Mouse (Mus musculus) layer of hippocampus, adult 8-10 months (tissue): ENCODE results near the gene Ruvbl2. TPM values are rescaled to one million over a fixed set of nuclear protein-coding genes. Genes with fewer than 3 reads are reported as not detected.
"Not testable (repeated sequence)": the region's sequence is repeated elsewhere in the genome, so short reads cannot be mapped to it uniquely, and the experiment has no call there.

Source experiments
- DNase-seq, 2 experiments: peaks; one replicate each; pipeline ENCODE4 v3.0.0; 2022; ENCODE audit warnings: low spot score in 2 of 2
- microRNA-seq, 2 experiments: library from miRNA; unstranded; fragments of <30 nt; microRNA quantifications; one replicate each; pipeline ENCODE4 v1.2.0; 2022
- total RNA-seq, 4 experiments: library from RNA; stranded (reverse); gene quantifications; 2 replicates each; pipeline ENCODE4 v1.2.4; 2022

Gene Ruvbl2
- total RNA-seq, 4 experiments from 2014 or later: 31.7 to 38.7 (median 35.4) TPM

DNA sequence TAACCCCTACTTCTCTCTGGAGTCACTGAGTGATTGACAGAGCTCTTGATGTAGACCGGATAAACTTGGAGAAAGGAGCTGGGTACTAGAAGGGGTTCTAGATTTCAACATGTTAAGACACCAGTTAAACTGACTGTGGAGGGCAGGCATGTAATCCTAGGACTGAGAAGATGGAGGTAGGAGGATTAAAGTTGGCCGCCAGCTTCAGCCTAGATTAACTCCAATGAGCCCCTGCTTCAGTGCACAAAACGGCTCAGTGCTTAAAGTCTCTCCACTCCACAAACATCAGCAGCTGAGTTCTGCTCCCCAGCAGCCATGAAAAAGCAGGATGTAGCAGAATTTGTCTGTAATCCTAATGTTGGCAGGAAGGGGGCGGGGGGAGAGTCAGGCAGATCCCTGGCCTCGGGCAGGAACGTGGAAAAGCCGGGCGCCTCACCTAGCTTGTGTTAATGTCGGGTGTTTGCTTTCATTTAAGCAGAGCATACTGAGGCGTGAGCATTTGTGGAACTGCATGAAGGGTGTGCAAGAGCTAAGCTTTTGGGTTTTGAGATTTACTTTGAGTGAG, 36.3 kb downstream of the Ruvbl2 start:
- DNase-seq: no peak

DNA sequence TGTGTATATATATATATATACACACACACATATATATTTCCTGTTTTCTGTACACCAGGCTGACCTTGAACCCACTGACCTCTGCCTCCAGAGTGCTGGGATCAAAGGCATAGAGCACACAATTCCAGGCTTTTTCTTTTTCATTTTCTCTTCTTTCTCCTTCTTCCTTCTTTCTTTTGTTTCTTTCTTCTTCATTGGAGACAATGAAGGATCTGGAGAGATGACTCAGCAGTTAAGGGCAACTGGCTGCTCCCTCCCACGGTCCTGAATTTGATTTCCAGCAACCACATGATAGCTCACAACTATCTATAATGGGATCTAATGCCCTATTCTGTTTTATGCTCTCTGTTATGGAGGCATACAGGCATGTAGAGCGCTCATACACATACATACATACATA, 41.1 kb downstream of the Ruvbl2 start:
- no peak for DNase-seq

DNA sequence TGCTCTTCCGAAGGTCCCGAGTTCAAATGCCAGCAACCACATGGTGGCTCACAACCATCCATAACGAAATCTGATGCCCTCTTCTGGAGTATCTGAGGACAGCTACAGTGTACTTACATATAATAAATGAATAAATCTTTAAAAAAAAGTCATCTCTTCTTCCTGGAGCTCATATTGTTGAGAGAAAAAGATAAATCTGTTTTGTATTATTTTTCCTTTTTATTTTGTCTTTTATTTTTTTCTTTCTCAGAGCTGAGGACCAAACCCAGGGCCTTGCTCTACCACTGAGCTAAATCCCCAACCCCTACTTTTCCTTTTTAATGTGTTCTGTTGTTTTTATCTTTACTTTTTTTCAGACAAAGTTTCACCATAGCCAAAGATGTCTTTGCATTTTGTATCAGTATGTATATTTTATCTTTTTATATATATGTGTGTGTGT, 41.5 kb downstream of the Ruvbl2 start:
- DNase-seq: not testable (repeated sequence)

DNA sequence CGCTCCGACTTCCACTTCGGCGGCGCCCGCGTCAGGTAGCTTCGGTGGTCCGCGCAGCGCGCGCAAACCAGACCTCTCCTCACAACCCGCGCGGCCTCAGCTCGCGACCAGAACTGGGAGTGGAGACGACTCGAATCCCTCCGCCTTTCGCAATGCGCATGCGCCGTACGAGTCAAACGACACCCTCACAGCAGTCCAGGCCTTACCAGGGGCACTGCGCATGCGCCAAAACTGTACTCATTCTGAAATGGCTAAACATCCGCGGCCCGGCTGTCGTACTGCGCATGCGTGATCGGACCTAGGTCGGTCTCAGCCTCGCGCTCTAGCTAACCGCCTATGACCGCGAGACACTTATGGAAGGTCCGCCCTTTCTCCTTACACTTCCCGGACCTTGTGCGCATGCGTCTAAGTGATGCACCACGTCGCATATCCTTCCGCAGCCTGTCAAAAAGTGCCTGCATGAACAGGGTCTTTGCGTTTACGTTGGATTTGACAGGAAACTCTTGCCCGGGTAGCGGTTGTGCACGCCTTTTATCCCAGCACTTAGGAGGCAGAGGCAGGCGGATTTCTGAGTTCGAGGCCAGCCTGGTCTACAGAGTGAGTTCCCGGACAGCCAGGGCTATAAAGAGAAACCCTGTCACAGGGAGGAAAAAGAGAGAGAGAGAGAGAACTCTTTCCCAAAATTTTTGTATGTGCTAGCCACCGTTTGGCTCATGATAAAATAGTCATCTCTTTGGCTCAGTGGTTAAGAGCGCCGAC, 42.1 kb downstream of the Ruvbl2 start, which contains the start of gene Snrnp70:
Snrnp70 (minus strand) TSS at position 165 of the 759 bp plus-strand sequence.
- DNase-seq: peak; percentile 100

DNA sequence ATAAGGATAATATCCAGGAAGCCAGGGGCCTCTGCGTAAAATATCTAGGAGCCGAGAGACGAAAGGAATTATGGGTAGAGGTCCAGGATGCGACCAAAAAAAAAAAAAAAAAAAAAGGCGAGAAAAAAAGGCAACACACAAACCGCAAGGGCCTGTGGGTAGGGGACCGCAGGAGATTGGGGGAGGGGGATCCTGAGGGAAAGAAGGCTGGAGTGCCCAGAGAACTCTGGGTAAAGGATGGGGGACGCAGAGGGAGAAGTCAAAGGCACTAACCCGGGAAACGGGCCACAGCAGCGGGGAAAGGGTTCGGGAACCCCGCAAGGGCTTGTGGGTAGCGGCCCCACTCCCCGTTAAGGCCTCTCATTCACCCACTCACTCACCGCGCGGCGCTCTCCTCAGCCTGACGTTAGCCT, 42.8 kb downstream of the Ruvbl2 start:
- DNase-seq: no peak

DNA sequence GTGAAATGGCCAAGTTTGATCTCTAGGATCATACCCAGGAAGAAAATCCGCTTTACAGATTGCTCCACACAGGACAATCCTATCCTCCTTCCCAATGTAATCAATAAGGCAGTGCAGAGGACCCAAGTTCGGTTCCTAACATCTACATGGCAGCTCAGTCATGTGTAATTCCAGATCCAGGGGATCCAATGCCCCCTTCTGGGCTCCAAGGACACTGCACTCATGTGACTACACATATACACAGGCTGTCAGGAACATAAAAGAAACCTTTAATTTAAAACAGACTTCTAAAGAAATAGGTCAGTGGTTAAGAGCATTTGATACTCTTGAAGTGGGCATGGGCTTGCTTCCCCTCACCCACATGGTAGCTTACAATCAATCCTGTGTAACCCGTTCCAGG, 51.8 kb downstream of the Ruvbl2 start:
- no peak for DNase-seq

DNA sequence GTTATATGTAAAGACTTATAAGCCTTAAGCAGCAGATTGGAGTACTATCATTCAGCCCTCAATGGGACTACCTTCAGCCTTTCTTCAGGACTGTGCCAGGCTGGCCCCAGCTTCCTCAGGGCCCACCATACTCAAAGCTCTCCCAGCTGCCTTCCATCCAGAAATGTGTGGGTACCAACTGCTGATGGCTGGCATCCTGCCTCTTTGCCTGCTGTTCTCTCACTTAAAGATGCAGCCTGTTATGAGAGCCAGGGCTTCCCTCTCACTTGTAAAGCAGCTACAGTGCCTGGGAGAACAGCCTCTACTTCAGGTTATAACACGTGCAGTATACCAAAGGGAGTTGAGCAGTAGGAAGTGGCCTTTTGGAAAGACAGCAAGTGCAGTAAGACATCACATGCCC, 61.8 kb downstream of the Ruvbl2 start:
- no peak for DNase-seq

DNA sequence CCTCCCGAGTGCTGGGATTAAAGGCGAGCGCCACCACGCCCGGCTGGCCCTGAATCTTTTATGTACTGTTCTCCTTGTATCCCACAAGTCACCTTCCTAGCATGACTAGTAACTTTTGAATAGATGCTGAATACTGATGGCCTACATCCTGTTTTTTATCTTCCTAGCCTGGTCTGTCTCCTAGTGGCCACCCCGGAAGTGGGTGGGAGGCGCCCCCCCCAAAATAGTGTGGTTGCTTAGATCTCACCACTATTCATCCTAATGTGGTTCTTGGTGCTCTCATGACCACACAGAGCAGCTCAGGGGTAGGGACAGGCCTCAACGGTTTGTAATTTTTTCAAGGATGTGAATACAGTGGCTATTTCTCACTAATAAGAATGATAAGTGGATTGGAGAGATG, 63.3 kb downstream of the Ruvbl2 start:
- DNase-seq: no peak

DNA sequence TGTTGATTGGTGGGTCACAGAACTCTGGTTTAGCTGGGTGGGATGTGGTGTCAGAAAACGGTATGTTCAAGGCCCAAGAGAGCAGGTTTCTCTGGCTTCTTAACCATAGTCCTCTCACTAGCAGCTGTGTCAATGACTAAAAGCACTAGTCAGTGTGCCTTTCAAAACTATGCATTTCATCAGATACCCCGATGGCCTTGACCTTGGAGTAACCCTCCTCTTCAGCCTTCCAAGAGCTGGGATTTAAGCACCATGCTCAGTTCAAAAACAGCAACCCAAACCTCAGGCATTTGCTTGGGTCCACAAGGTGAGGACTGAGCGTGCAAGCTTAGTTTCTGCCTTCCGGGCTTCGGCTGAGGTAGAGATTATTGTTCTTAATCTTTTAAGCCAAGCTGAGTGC, 65.5 kb downstream of the Ruvbl2 start:
- no peak for DNase-seq

Small RNA genes within 50 kb of the gene (microRNA-seq; reads per million reads assigned to microRNA genes)
- gene Gm22133: 0 reads per million in 2 experiments

Other genes with a start within 250 kb of the Ruvbl2 start
- gene Ccdc155, start 233.2 kb downstream of the Ruvbl2 start, total RNA-seq: 1 to 10 TPM; 2.5 to 4.8 (median 3.6) TPM
- gene Dkkl1, start 225.9 kb downstream of the Ruvbl2 start, total RNA-seq: 1 to 10 TPM; 2.1 to 3.3 (median 2.6) TPM
- 1 to 10 TPM; 2.2 to 5.4 (median 3.7) TPM for gene Tead2, start 222.3 kb downstream of the Ruvbl2 start, total RNA-seq
- gene Cd37, start 199.0 kb downstream of the Ruvbl2 start, total RNA-seq: 10 to 100 TPM in 2 of 4 experiments, 1 to 10 TPM in 2; 6.3 to 34.1 (median 18.1) TPM
- 1 to 10 TPM; 1.9 to 3.4 (median 2.6) TPM for gene Slc6a16, start 197.0 kb downstream of the Ruvbl2 start, total RNA-seq
- gene Slc6a21, start 160.6 kb downstream of the Ruvbl2 start, total RNA-seq: not detected
- gene Trpm4, start 104.3 kb downstream of the Ruvbl2 start, total RNA-seq: 10 to 100 TPM; 16.0 to 25.6 (median 19.4) TPM
- gene Hrc, start 102.8 kb downstream of the Ruvbl2 start, total RNA-seq: under 1 TPM in 2 of 4 experiments, not detected in 2; 0.21 to 0.39 TPM
- 100 to 1,000 TPM; 123 to 143 (median 133) TPM for gene Ppfia3, start 71.1 kb downstream of the Ruvbl2 start, total RNA-seq
- gene Lin7b, start 67.5 kb downstream of the Ruvbl2 start, total RNA-seq: 100 to 1,000 TPM; 131 to 156 (median 140) TPM
- 100 to 1,000 TPM; 387 to 503 (median 439) TPM for gene Snrnp70, start 42.4 kb downstream of the Ruvbl2 start, total RNA-seq
- gene Kcna7, start 32.4 kb downstream of the Ruvbl2 start, total RNA-seq: under 1 TPM in 1 of 4 experiments, not detected in 3; 0.14 TPM
- gene Ntf5, start 24.4 kb downstream of the Ruvbl2 start, total RNA-seq: under 1 TPM in 3 of 4 experiments, not detected in 1; 0.31 to 0.39 (median 0.31) TPM
- under 1 TPM in 1 of 4 experiments, not detected in 3; 0.52 TPM for gene Lhb, start 17.3 kb downstream of the Ruvbl2 start, total RNA-seq
- 10 to 100 TPM; 16.0 to 23.3 (median 20.2) TPM for gene Gys1, start 3.3 kb downstream of the Ruvbl2 start, total RNA-seq
- 100 to 1,000 TPM; 176 to 331 (median 227) TPM for gene Ftl1, start 21.8 kb upstream of the Ruvbl2 start, total RNA-seq
- gene Bax, start 28.8 kb upstream of the Ruvbl2 start, total RNA-seq: 10 to 100 TPM; 70.0 to 78.6 (median 73.2) TPM
- gene Tulp2, start 43.8 kb upstream of the Ruvbl2 start, total RNA-seq: not detected
- gene Gm45808, start 48.7 kb upstream of the Ruvbl2 start, total RNA-seq: 1 to 10 TPM in 1 of 4 experiments, not detected in 3; 2.0 TPM
- gene Dhdh, start 50.7 kb upstream of the Ruvbl2 start, total RNA-seq: 1 to 10 TPM; 5.6 to 6.3 (median 6.2) TPM
- 100 to 1,000 TPM; 101 to 135 (median 117) TPM for gene Nucb1, start 72.3 kb upstream of the Ruvbl2 start, total RNA-seq
- gene Ppp1r15a, start 88.2 kb upstream of the Ruvbl2 start, total RNA-seq: 10 to 100 TPM; 15.2 to 24.6 (median 19.0) TPM
- gene Plekha4, start 88.2 kb upstream of the Ruvbl2 start, total RNA-seq: 1 to 10 TPM in 3 of 4 experiments, under 1 TPM in 1; 0.80 to 1.9 (median 1.5) TPM
- not detected for gene Hsd17b14, start 116.8 kb upstream of the Ruvbl2 start, total RNA-seq
- 10 to 100 TPM; 23.2 to 33.0 (median 29.9) TPM for gene Bcat2, start 132.1 kb upstream of the Ruvbl2 start, total RNA-seq
- gene Fgf21, start 177.4 kb upstream of the Ruvbl2 start, total RNA-seq: not detected
- under 1 TPM in 3 of 4 experiments, not detected in 1; 0.20 to 0.28 (median 0.21) TPM for gene Fut1, start 179.2 kb upstream of the Ruvbl2 start, total RNA-seq
- under 1 TPM in 3 of 4 experiments, not detected in 1; 0.14 to 0.27 (median 0.22) TPM for gene Izumo1, start 183.7 kb upstream of the Ruvbl2 start, total RNA-seq
- gene Rasip1, start 189.4 kb upstream of the Ruvbl2 start, total RNA-seq: 1 to 10 TPM; 5.8 to 7.5 (median 6.6) TPM
- 1 to 10 TPM; 1.5 to 4.4 (median 2.4) TPM for gene Mamstr, start 201.9 kb upstream of the Ruvbl2 start, total RNA-seq
- under 1 TPM in 3 of 4 experiments, not detected in 1; 0.20 to 0.27 (median 0.23) TPM for gene Fut2, start 228.3 kb upstream of the Ruvbl2 start, total RNA-seq
- gene Ntn5, start 245.9 kb upstream of the Ruvbl2 start, total RNA-seq: 10 to 100 TPM in 3 of 4 experiments, 1 to 10 TPM in 1; 9.1 to 13.5 (median 11.6) TPM